Mouse (Mus musculus): ENCODE measurements around the gene Prkch.

The Prkch gene

GRCm38 (mm10) chr12:73580811-73581210 is 3.8 kb upstream of the Prkch start:
- WGBS, result 83% methylated on average over 7 of the region's 7 CpGs

DNA sequence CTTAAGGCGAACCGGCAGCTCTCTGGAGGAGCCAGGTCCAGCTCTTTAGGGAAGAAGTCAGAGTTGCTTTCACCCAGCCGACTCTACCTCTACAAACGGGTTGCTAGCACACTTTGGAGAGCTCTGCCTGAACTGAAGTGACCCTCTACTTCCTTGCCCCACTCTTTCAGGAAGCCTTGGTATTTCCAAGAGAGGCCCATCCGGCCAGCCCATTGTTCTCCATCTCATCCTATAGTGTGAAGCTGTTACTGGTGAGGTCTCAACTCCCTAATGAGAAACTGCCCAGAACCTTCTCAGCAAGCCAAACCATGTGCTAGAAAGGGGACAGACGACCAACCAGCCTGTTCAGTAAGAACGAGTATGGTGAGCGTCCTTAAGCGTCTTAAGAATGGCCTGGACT is 1.3 kb upstream of the Prkch start:
- 81% methylated on average over 9 of the region's 9 CpGs for WGBS

- WGBS, result 14% methylated on average over 33 of the region's 33 CpGs
These were observed 585 bp upstream of the Prkch start for GRCm38 (mm10) chr12:73583813-73584609.

- WGBS, result under 1% methylated on average over 33 of the region's 33 CpGs
These were observed 725 bp downstream of the Prkch start for GRCm38 (mm10) chr12:73585241-73585801.

GRCm38 (mm10) chr12:73585850-73586249 is 1.3 kb downstream of the Prkch start:
- WGBS, result 1% methylated on average over 7 of the region's 7 CpGs

GRCm38 (mm10) chr12:73587262-73587661 is 2.7 kb downstream of the Prkch start:
- WGBS, result 75% methylated on average over 3 of the region's 3 CpGs

DNA sequence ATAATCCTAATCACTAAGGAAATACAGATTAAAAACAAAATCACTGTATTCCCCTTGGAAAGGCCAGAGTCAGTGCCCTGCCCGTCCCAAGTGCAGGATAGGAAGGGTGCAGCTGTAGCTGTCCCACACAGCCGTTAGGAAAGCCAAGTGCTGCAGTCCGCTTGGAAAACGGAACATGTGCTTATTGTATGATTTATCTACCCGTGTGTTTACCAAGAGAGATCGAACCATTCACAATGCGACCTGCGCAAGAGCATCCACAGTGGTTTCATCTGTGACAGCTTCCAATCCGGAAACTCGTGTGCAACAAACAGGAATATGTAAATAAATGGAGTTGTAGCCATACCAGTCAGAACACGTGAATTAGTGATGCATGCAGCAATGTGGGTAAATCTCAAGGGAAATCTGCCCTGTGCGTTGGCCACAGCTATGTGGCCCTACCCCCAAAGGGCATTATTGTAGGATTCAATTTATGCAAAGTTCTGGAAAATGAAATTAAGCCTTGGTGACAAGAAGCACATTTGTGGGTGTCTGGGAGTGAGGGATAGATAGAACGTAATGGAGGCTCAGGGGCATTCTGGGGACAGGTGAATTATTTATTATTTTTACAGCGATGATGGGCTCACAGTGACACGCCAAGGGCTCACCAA is 6.2 kb downstream of the Prkch start:
- 86% methylated on average over 15 of the region's 15 CpGs for WGBS

- 71% methylated on average over 8 of the region's 11 CpGs for WGBS
These were observed 7.0 kb downstream of the Prkch start for GRCm38 (mm10) chr12:73591625-73592024.

- 65% methylated on average over 12 of the region's 12 CpGs for WGBS
These were observed 8.6 kb downstream of the Prkch start for GRCm38 (mm10) chr12:73593021-73593798.

DNA sequence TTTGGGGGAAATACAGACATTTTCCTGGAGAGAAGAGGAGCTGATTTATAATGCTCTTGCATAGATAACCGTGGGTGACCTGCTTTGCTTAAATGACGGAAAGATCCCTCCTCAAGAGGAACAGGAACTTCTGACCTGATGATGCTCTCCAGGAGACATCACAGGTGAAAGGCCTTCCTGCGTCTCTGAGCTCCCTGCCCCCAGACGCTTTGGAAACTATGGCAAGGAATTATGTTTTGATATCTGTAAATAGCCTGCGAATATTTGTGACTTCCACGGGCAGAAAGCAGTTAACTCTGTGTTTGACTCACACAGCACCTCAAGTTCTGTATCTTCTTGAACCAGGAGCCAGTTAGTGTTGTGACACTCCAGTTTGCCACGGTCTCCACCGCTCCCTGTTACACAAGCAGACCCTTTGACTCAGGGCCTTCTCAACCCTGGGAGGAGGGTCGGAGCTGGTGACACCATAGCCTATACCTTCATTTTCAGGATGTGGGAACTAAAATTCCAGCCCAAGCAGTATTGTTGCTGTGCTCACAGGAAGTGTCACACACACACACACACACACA is 9.7 kb downstream of the Prkch start:
- 85% methylated on average over 9 of the region's 9 CpGs for WGBS

GRCm38 (mm10) chr12:73595226-73595625 is 10.6 kb downstream of the Prkch start:
- WGBS, result 87% methylated on average over 8 of the region's 8 CpGs

DNA sequence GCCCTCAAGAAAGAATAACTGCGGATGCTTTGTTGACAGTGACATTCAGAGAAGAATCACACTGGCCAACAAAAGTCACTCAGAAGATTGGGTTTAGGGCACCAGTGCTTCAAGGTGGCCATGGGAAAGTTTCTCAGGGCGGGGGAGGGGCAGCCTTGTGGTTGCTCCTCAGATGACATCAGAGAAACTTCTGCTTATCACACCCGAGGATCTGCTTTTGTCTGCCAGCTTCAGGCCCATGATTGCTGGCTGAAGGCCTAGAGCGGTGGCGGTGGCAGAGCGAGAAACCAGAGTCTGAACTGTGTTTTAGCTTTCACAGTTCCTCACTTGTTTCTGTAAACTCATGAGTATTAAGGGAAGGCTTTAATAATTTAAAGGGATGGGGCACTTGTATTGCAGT is 13.6 kb downstream of the Prkch start:
- WGBS, result 57% methylated on average over 6 of the region's 6 CpGs

- 86% methylated on average over 4 of the region's 4 CpGs for WGBS
These were observed 15.9 kb downstream of the Prkch start for GRCm38 (mm10) chr12:73600457-73600856.

DNA sequence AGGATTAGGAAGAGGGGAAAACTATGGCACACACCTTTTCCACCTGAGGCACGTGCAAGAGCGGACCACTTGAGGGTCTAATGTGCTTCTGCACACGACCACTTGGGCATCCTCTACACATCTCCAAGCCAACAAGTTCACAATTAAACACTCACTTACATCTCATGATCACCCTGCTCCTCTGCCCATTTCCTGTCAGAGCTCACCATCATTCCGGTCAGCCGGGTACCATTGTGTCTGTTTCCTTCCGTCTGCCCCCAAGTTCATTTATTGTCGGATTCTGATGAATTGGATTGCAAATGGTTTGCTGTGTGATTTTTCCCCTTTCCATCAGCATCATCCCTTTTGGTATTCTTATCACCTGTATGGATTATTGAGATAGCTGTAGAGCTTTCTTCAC is 18.4 kb downstream of the Prkch start:
- 86% methylated on average over 7 of the region's 7 CpGs for WGBS

GRCm38 (mm10) chr12:73603653-73604052 is 19.1 kb downstream of the Prkch start:
- 85% methylated on average over 6 of the region's 6 CpGs for WGBS

GRCm38 (mm10) chr12:73604762-73605161 is 20.2 kb downstream of the Prkch start:
- 78% methylated on average over 12 of the region's 12 CpGs for WGBS

- WGBS, result 71% methylated on average over 4 of the region's 4 CpGs
These were observed 20.6 kb downstream of the Prkch start for GRCm38 (mm10) chr12:73605174-73605573.

- 76% methylated on average over 13 of the region's 13 CpGs for WGBS
These were observed 22.9 kb downstream of the Prkch start for GRCm38 (mm10) chr12:73607381-73608064.

DNA sequence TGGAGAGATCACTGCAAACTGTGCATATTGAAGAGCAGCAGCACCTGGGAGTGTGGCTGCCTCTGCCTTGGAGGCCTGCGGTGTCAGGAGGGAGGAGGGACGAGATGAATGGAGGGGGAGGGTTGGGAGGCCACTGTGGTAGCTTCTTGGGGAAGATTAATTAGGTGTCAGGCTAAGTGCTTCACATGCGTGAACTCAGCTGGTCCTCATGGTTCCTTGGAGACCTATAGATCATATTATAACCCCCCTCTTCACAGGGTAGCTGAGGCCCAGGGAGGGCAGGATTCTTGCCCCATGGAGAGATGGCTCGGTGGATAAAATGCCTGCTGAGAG is 23.4 kb downstream of the Prkch start:
- 71% methylated on average over 4 of the region's 4 CpGs for WGBS

- WGBS, result 63% methylated on average over 3 of the region's 3 CpGs
These were observed 24.7 kb downstream of the Prkch start for GRCm38 (mm10) chr12:73609262-73609661.
